Mouse (Mus musculus) macrophage (primary cell): ENCODE data around the gene Hbb-y. TPM values are rescaled to one million over a fixed set of nuclear protein-coding genes. Genes with fewer than 3 reads are reported as not detected.
"Not testable (repeated sequence)": the region's sequence is repeated elsewhere in the genome, so short reads cannot be mapped to it uniquely, and the experiment has no call there.

ENCODE experiments used
- H3K27ac ChIP-seq: fragments of 350-480 bp; formaldehyde crosslinking; 2 replicates; pipeline ENCODE4 v1.9.0; 2021
- H3K36me3 ChIP-seq: fragments of 350-480 bp; formaldehyde crosslinking; 2 replicates; pipeline ENCODE4 v1.9.0; 2021; ENCODE audit errors: inconsistent target
- H3K4me3 ChIP-seq: fragments of 350-480 bp; formaldehyde crosslinking; 2 replicates; pipeline ENCODE4 v1.9.0; 2021; ENCODE audit errors: inconsistent target
- H3K79me2 ChIP-seq: fragments of 350-480 bp; formaldehyde crosslinking; 2 replicates; pipeline ENCODE4 v1.9.0; 2021; ENCODE audit errors: inconsistent target
- WGBS: methylation state at CpG from one replicate; pipeline ENCODE4 v1.1.7; 2026; ENCODE audit warnings: inconsistent platforms; ENCODE audit not compliant: missing documents; 5-methylcytosine and 5-hydroxymethylcytosine counted together
- polyA plus RNA-seq: library from polyadenylated mRNA; stranded (reverse); fragments of 250-400 nt; gene quantifications from 3 replicates; pipeline ENCODE4 v1.2.4, GENCODE M21; 2018; ENCODE audit warnings: inconsistent platforms

Hbb-y gene
- polyA plus RNA-seq, 1 experiment from 2014 or later = not detected

DNA sequence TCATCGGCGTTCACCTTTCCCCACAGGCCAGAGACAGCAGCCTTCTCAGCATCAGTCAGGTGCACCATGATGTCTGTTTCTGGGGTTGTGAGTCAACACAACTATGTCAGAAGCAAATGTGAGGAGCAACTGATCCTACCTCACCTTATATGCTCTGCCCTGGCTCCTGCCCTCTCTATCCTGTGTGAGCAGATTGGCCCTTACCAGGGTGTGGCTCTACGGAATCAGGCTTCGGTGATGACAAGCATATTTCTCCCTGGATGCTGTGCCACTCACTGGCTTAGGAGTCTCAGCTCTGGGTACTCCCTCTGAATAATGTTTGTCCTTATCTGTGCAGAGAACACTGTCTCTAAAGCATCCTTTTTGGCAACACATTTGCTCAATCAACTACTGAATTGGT lies 25.2 kb downstream of the Hbb-y start, which contains the start of gene Hbb-bs:
Gene Hbb-bs (minus strand): TSS at position 289 of the 400 bp plus-strand sequence.
- H3K27ac ChIP-seq = no peak within 1 kb of the TSS
- WGBS = 100% methylated on average over 4 of the region's 4 CpGs
- no peak within 1 kb of the TSS for H3K4me3 ChIP-seq

DNA sequence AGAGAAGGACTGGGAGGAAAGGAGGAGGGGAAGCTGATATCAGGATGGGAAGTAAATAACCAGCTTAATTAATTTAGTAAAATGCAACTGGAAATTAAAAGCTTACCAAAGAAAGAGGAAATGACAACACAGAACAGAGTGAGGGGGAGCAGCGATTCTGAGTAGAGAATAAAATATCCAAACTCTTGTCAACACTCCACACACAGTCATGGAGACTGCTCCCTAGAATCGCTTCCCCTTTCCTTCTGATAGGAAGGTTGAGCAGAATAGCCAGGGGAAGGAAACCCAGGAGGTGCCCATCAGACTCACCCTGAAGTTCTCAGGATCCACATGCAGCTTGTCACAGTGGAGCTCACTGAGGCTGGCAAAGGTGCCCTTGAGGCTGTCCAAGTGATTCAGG lies 25.9 kb downstream of the Hbb-y start:
- H3K27ac ChIP-seq = not testable (repeated sequence)

More for the DNA sequence above, 25.2 kb downstream of the Hbb-y start, which contains the start of gene Hbb-bs:
- Histone ChIP-seq H3K79me2 (no peaks in the 10 kb centered on the region), H3K36me3 (no peaks in the 10 kb centered on the region)

DNA sequence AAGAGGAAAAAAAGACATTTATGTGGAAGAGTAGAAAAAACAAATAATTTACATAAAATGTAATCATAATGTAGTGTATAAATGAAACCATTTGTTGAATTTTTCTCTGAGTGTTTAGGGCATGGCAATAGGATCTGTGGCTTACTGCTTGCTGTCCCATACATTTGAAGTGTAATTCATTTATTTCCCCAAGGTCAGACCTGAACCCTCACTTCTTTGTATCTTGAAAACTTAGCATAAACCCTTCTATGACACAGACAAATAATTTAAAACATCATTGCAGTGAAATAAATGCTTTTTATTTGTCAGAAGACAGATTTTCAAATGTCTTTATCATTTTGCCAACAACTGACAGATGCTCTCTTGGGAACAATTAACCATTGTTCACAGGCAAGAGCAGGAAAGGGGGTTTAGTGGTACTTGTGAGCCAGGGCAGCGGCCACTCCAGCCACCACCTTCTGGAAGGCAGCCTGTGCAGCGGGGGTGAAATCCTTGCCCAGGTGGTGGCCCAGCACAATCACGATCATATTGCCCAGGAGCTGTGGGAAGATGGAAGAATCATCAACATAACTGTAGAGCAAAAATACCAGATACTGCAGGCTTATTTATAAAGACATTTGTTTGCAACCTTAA lies 26.6 kb downstream of the Hbb-y start:
- Histone ChIP-seq H3K27ac (no peak overlapping the region), H3K4me3 (no peak overlapping the region), H3K79me2 (no peaks in the 10 kb centered on the region), H3K36me3 (no peaks in the 10 kb centered on the region)
- WGBS = 92% methylated on average over 2 of the region's 3 CpGs

More for the DNA sequence above, 25.9 kb downstream of the Hbb-y start:
- not testable (repeated sequence) for H3K79me2 ChIP-seq, H3K36me3 ChIP-seq, H3K4me3 ChIP-seq
- no CpG with 5 or more reads among the region's 2 CpGs for WGBS

DNA sequence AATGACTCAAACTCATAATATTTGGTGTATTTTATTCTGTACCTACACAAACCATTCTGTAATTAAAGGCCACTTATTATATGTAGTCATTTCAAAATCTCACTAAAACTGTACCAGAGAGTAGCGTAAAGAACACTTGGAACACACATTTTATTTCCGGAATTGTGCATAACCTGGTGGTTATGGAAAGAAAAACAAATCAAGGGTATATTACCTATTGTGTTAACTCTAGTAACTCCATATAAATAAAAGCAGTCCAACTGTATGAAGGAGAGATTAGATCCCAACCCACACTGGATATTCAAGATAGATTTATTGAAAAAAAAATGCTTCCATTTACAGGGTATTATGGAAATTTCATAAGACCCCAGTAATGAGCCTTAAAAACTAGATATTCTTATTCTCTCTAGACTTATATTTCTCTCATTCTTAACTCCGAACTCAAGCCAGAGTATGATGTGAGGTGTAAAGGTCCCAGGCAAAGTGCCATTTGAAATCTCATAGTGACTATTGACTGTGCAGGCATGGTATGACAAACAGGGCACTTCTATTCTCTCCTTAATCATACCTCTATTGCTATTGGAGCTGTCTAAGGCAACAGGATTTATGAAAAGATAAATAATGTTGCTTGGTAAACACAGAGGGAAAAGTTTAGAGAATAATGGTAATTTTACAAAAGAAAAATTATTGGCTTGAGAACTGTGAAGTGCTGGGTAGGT lies 27.3 kb downstream of the Hbb-y start:
- Histone ChIP-seq H3K4me3 (no peak overlapping the region), H3K79me2 (no peaks in the 10 kb centered on the region), H3K27ac (no peak overlapping the region), H3K36me3 (no peaks in the 10 kb centered on the region)
- WGBS = 100% methylated on average over 3 of the region's 3 CpGs

DNA sequence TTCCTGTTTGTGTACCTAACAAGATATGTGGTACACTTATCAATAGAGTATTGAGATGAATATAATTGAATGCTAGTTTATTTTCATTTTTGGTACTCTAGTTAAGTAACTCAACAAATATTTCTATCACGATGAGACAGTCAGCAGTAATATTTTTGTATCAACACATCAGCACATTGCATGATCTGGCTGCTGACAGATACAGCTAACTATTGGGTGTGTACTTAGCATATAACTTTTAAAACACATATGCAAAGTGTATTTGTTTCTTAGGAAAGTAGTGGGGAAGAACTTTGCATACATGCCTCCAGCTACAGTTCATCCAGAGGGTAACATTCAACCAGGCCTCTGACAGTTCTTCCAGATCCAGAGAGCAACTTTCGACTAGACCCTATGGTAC lies 28.4 kb downstream of the Hbb-y start:
- no peak overlapping the region for H3K4me3 ChIP-seq
- H3K27ac ChIP-seq = no peak overlapping the region
- H3K36me3 ChIP-seq = no peaks in the 10 kb centered on the region
- 94% methylated on average over 2 of the region's 2 CpGs for WGBS
- H3K79me2 ChIP-seq = no peaks in the 10 kb centered on the region

DNA sequence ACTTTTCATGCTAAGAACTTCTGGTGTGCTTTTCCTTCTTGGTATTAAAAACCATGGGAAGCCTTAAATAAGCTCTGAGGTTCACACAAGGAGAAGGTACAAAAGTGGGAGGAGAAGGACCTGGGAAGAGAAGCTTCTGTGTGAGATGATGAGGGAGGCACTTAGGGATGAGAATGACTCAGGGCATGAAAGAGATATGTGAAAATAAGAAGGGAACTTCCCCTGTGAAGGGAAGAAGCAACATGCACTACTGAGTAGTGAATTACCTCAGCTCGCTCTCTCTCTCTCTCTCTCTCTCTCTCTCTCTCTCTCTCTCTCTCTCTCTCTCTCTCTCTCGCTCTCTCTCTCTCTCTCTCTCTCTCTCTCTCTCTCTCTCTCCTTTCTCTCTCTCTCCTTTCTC lies 37.9 kb downstream of the Hbb-y start:
- not testable (repeated sequence) for H3K79me2 ChIP-seq, H3K36me3 ChIP-seq, H3K4me3 ChIP-seq, H3K27ac ChIP-seq
- WGBS = no CpG with 5 or more reads among the region's 2 CpGs

DNA sequence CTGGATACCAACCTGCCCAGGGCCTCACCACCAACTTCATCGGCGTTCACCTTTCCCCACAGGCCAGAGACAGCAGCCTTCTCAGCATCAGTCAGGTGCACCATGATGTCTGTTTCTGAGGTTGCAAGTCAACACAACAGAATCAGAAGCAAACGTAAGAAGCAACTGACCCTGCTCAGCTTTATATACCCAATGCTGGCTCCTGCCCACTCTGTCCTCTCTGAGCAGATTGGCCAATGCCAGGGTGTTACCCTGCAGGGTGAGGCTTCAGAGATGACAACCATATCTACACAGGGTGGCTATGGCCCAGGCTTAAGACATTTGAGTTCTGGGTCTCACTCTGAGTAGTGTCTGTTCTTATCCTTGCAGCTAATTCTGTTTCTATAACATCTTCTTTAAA lies 39.2 kb downstream of the Hbb-y start, which contains the start of gene Hbb-bt:
Gene Hbb-bt (minus strand): TSS at position 231 of the 400 bp plus-strand sequence.
- Histone ChIP-seq H3K79me2 (no peaks in the 10 kb centered on the region), H3K4me3 (no peak within 1 kb of the TSS)

DNA sequence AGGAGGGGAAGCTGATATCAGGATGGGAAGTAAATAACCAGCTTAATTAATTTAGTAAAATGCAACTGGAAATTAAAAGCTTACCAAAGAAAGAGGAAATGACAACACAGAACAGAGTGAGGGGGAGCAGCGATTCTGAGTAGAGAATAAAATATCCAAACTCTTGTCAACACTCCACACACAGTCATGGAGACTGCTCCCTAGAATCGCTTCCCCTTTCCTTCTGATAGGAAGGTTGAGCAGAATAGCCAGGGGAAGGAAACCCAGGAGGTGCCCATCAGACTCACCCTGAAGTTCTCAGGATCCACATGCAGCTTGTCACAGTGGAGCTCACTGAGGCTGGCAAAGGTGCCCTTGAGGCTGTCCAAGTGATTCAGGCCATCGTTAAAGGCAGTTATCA lies 39.9 kb downstream of the Hbb-y start:
- no CpG with 5 or more reads among the region's 3 CpGs for WGBS
- not testable (repeated sequence) for H3K4me3 ChIP-seq, H3K27ac ChIP-seq, H3K79me2 ChIP-seq, H3K36me3 ChIP-seq

More for the DNA sequence above, 39.2 kb downstream of the Hbb-y start, which contains the start of gene Hbb-bt:
- 100% methylated on average over 1 of the region's 3 CpGs for WGBS
- no peaks in the 10 kb centered on the region for H3K36me3 ChIP-seq
- H3K27ac ChIP-seq = no peak within 1 kb of the TSS

DNA sequence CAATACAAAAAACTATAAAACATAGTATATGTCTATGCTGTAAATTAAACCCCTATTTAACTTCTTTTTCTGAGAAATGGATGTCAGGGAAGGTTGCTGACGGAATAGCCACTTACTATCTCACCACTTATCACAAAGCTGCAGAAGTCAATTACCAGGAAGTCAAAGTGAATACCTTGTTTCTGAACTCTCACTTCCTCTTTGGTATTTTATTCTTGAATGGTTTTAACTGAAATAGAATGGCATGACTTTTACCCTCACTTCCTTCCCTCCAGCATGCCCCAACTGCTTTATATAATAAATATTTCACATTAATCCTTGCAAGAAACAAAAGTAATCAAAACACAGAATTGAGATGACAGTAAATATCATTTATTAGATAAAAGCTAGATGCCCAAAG lies 40.8 kb downstream of the Hbb-y start:
- no peak overlapping the region for H3K4me3 ChIP-seq
- no peaks in the 10 kb centered on the region for H3K79me2 ChIP-seq
- 7% methylated on average over 1 of the region's 1 CpGs for WGBS
- H3K27ac ChIP-seq = no peak overlapping the region
- H3K36me3 ChIP-seq = no peaks in the 10 kb centered on the region

DNA sequence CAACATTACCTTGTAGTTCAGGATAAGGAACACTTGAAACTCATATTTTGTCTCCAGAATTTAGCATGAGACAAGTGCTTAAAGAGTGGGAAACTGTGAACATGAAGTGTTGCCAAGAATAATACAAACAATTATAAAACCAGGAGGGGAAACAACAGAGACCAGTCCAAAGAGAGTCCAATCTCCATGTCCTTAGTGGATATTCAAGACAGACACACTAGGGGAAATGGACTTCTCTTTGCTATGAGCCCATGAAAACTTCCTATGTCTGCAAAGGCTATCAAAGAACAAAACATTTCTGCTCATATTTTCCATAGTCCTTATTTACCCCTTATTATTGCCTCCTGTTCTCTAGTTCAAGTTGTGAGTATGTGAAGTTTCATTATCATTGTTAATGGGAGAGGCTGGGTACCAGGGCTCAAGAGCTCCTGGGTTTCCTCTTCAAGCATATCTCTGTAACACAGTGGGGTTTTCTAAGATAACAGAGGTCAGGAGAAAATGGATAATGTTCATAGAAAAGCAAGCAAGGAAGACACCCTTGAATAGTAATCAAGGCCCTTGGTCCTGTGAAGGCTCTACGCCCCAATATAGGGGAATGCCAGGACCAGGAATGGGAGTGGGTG lies 41.7 kb downstream of the Hbb-y start:
- no peak overlapping the region for H3K27ac ChIP-seq
- WGBS = no CpG with 5 or more reads among the region's 1 CpGs
- H3K4me3 ChIP-seq = no peak overlapping the region
- H3K36me3 ChIP-seq = no peaks in the 10 kb centered on the region
- H3K79me2 ChIP-seq = no peaks in the 10 kb centered on the region

DNA sequence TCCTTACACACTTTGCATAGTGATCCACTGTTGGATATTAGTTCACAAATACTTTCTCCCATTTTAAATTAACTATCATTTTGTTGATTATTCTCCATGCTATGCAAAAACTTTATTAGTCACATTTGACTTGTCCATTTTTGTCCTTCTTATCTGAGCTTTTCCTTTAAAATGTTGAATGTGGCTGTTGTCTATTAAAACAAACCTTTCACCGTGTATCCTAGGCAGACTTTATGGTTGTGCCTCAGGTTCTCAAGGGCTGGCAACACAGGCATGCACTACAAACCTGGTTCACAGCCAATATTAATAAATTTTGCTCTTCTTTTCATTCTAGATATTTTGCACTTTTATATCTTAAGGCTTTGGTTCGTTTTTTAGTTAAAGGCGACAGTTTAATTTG lies 42.3 kb downstream of the Hbb-y start:
- Histone ChIP-seq H3K27ac (no peak overlapping the region), H3K79me2 (no peaks in the 10 kb centered on the region), H3K36me3 (no peaks in the 10 kb centered on the region), H3K4me3 (no peak overlapping the region)
- WGBS = 84% methylated on average over 3 of the region's 3 CpGs

DNA sequence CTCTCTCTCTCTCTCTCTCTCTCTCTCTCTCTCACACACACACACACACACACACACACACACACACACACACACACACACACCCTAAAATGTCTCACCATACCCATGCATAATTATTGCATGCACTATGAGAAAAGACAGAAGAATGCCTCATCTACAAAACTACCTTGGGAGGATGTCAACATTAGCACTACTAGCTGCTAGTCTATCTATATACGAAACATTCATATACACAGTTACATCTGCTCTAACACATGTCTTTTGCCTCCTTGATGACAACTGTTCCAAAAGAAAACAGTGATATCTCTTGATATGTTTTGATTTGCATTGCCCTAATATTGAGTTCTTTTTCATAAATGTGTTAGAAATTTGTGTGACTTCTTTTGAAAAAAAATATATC lies 42.7 kb downstream of the Hbb-y start:
- Histone ChIP-seq H3K36me3 (no peaks in the 10 kb centered on the region), H3K27ac (no peak overlapping the region), H3K4me3 (no peak overlapping the region), H3K79me2 (no peaks in the 10 kb centered on the region)
- WGBS = 92% methylated on average over 1 of the region's 1 CpGs

DNA sequence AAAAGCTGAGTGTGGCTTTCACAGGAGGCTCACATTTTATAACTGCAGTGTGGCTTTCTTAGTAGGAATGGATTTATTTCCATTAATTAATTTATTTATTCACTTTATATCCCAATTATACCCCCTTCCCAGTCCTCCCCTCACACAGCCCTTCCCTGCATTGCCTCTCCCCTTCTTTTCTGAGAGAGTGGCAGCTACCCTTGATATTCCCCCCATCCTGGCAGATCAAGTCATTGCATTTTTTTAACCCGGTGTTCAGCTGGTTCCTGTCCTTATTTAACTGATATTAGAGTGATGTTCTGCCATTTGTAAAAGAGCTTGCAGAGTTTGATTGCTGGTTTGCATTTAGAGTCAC lies 43.2 kb downstream of the Hbb-y start:
- Histone ChIP-seq H3K27ac (no peak overlapping the region), H3K4me3 (no peak overlapping the region), H3K79me2 (no peaks in the 10 kb centered on the region), H3K36me3 (no peaks in the 10 kb centered on the region)
- WGBS = 46% methylated on average over 1 of the region's 1 CpGs

DNA sequence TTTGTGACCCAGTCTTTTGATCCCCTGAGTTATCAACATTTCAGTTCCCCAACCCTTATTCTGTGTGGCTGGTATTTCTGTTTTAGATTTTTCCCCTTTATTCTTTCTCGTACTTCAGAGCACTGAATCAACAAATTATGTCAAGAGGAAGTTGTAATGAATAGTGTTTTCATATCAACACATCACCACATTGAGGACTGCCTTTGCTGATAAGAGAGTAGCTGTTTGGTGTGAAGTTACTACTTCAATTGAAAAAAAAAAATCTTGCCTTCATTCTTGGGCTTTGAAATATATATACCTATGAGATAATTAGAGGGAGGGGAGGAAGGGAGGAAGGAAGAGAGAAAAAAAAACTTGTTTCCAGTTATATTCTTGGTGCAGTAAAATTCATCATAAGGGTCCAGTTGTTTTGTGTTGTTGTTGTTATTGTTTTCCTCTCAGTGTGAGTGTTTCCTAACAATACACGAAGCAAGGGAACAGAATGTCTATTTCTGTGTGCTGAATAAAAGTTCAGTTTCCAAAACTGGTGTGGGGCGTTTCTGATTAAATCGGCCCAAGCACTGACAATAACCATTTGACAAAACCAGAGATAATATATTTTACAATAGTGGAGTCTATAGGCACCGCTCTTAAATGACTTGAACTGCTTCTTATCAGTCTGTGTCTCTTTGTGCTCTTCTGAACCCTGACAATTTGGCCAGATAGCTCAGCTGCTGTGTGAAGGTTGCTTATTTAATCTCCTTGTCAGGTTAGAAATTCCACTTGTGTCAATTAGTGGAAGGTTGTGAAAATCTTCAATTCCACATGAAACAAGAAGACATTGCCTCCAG lies 43.8 kb downstream of the Hbb-y start:
- no peak overlapping the region for H3K4me3 ChIP-seq
- 37% methylated on average over 5 of the region's 5 CpGs for WGBS
- no peaks in the 10 kb centered on the region for H3K36me3 ChIP-seq
- H3K27ac ChIP-seq = no peak overlapping the region
- no peaks in the 10 kb centered on the region for H3K79me2 ChIP-seq
